Comparison of ENCODE assay signal across 8 mouse cellular contexts in the genomic region with DNA sequence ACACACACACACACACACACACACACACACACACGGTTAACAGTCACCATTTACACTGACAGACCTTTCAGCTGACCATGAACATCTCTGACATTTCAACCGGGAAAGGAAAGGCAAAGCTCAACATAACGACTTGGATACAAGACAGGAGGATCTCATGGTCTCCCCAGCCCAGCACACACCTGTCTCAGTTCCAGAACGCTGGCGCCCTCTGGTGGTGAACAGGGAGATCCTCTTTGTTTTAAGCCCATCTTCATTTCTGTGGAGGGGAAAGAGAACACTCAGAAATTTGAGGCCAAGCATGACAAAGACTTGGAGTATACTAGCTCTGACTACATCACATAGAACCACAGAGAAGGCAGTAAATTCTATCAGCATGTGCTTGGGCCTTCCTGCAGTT.
DNase-seq lines count a peak whose midpoint lies in the region; ATAC-seq and TF ChIP-seq lines count a peak whose summit lies in the region.

No protein-coding gene starts in this region.

- intact Hi-C loops in gastrocnemius, postnatal 14 days (cut with DNase I; ENCODE audit: low total_unique reads): loop anchor here (10.0 kb wide), 1 partner anchor 354 kb away; no protein-coding TSS in a partner anchor

- TF ChIP-seq CTCF in stomach, postnatal 0 days (IDR thresholded peaks at IDR 0.05; ENCODE audit: low read depth): peak; percentile 96

- no peaks in the 10 kb centered on the region for H3K27me3 ChIP-seq in liver, embryonic 12.5 days (replicated peaks)
- H3K27me3 ChIP-seq in neural tube, embryonic 13.5 days: no peaks in the 10 kb centered on the region
- H3K27me3 ChIP-seq in stomach, postnatal 0 days (ENCODE audit: control insufficient read depth, insufficient read depth, low read length): no peaks in the 10 kb centered on the region

- H3K9ac ChIP-seq in liver, embryonic 12.5 days: no peak overlapping the region
- H3K9ac ChIP-seq in neural tube, embryonic 13.5 days: no peak overlapping the region
- no peak overlapping the region for H3K9ac ChIP-seq in stomach, postnatal 0 days (ENCODE audit: low read length)

- H3K36me3 ChIP-seq in liver, embryonic 12.5 days: peaks cover 16% of the 10 kb centered on the region
- H3K36me3 ChIP-seq in neural tube, embryonic 13.5 days: no peaks in the 10 kb centered on the region
- peaks cover 9% of the 10 kb centered on the region for H3K36me3 ChIP-seq in stomach, postnatal 0 days (ENCODE audit: control insufficient read depth, insufficient read depth, low read length)

- H3K4me2 ChIP-seq in liver, embryonic 12.5 days: no peak overlapping the region
- no peak overlapping the region for H3K4me2 ChIP-seq in neural tube, embryonic 13.5 days
- no peak overlapping the region for H3K4me2 ChIP-seq in stomach, postnatal 0 days (replicated peaks; ENCODE audit: low read depth)

- H3K27ac ChIP-seq in liver, embryonic 12.5 days: no peak overlapping the region
- no peak overlapping the region for H3K27ac ChIP-seq in neural tube, embryonic 13.5 days (replicated peaks)
- H3K27ac ChIP-seq in stomach, postnatal 0 days (replicated peaks): no peak overlapping the region

- no peak for TF ChIP-seq EP300 in stomach, postnatal 0 days (optimal IDR thresholded peaks at IDR 0.05)

- H3K4me1 ChIP-seq in liver, embryonic 12.5 days: no peaks in the 10 kb centered on the region
- H3K4me1 ChIP-seq in neural tube, embryonic 13.5 days (replicated peaks): peaks cover 16% of the 10 kb centered on the region
- H3K4me1 ChIP-seq in stomach, postnatal 0 days (replicated peaks; ENCODE audit: control insufficient read depth, insufficient read depth): no peaks in the 10 kb centered on the region

- WGBS in liver, embryonic 12.5 days (ENCODE audit: insufficient replicate concordance): 17% methylated on average over 5 of the region's 5 CpGs
- WGBS in neural tube, embryonic 13.5 days: 12% methylated on average over 5 of the region's 5 CpGs
- 3% methylated on average over 5 of the region's 5 CpGs for WGBS in stomach, postnatal 0 days

- no peaks in the 10 kb centered on the region for H3K9me3 ChIP-seq in liver, embryonic 12.5 days (replicated peaks)
- no peaks in the 10 kb centered on the region for H3K9me3 ChIP-seq in neural tube, embryonic 13.5 days
- no peaks in the 10 kb centered on the region for H3K9me3 ChIP-seq in stomach, postnatal 0 days (ENCODE audit: control insufficient read depth, low read length)

- DNase-seq in 3T3-L1 (ENCODE audit: low read depth, low spot score): peak; percentile 81
- DNase-seq in adipocyte (ENCODE audit: low spot score): peak; percentile 85
- peak; percentile 82 for DNase-seq in gastrocnemius, postnatal 14 days
- peak; percentile 47 to 69 for DNase-seq in kidney, adult 8-10 months
- DNase-seq in stomach, postnatal 0 days (ENCODE audit: low spot score): peak; percentile 87

- no peak overlapping the region for H3K4me3 ChIP-seq in liver, embryonic 12.5 days
- no peak overlapping the region for H3K4me3 ChIP-seq in neural tube, embryonic 13.5 days
- H3K4me3 ChIP-seq in stomach, postnatal 0 days (ENCODE audit: low read depth, low read length): no peak overlapping the region

- ATAC-seq in common myeloid progenitor, adult 5-6 weeks (replicated peaks; ENCODE audit: low read depth, poor library complexity, severe bottlenecking): peak; percentile 34; the same call in 1 of the 2 replicates
- ATAC-seq in liver, embryonic 12.5 days: peak; percentile 52; the same call in 1 of the 2 replicates
- ATAC-seq in neural tube, embryonic 13.5 days (ENCODE audit: low read depth): peak; percentile 69
- ATAC-seq in stomach, postnatal 0 days (ENCODE audit: low FRiP score, low TSS enrichment): peak; percentile 57; the same call in 1 of the 2 replicates
